Mouse (Mus musculus) mouse embryonic stem cell (cell line): ENCODE measurements around the gene BC024978.

ENCODE experiments used
- in situ Hi-C, 2 experiments: fragments of 300-500 bp; cut with MboI; formaldehyde crosslinking; loops; 1 replicate in 1 of 2; 3 replicates in 1 of 2; pipeline ENCODE4 v1.14.3; 2019 to 2020; ENCODE audit warnings: low sequenced_read_pairs in 2 of 2, low pct_unique_long_range_greater_than_20kb in 1 of 2, mixed read lengths in 1 of 2; ENCODE audit not compliant: unreplicated experiment in 1 of 2

Gene BC024978

GRCm38 (mm10) chr7:27203730-27204449 is 8.3 kb downstream of the BC024978 start:
- in situ Hi-C loops = no loop called here

GRCm38 (mm10) chr7:27212626-27213025 is 17.0 kb downstream of the BC024978 start:
- in situ Hi-C loops = no loop called here

GRCm38 (mm10) chr7:27218586-27218985 is 23.0 kb downstream of the BC024978 start:
- in situ Hi-C loops = no loop called here

- in situ Hi-C loops = no loop called here
Observed at GRCm38 (mm10) chr7:27219937-27220336, 24.4 kb downstream of the BC024978 start.

- in situ Hi-C loops = no loop called here
Observed at GRCm38 (mm10) chr7:27221939-27222338, 26.4 kb downstream of the BC024978 start.

- in situ Hi-C loops = no loop called here
Observed at GRCm38 (mm10) chr7:27222538-27222937, 27.0 kb downstream of the BC024978 start.

- in situ Hi-C loops = no loop called here
Observed at GRCm38 (mm10) chr7:27224877-27225575, 29.4 kb downstream of the BC024978 start.

GRCm38 (mm10) chr7:27227276-27227675 is 31.7 kb downstream of the BC024978 start:
- in situ Hi-C loops = no loop called here

GRCm38 (mm10) chr7:27227676-27228075 is 32.1 kb downstream of the BC024978 start:
- in situ Hi-C loops = no loop called here

GRCm38 (mm10) chr7:27228281-27228821 is 32.8 kb downstream of the BC024978 start, which contains the start of gene Itpkc:
Gene Itpkc (minus strand): TSS chr7:27228661.
- in situ Hi-C loops = no loop called here

GRCm38 (mm10) chr7:27228865-27229264 is 33.3 kb downstream of the BC024978 start:
- in situ Hi-C loops = no loop called here

- in situ Hi-C loops = no loop called here
Observed at GRCm38 (mm10) chr7:27230781-27231180, 35.2 kb downstream of the BC024978 start.

GRCm38 (mm10) chr7:27231693-27232331 is 36.2 kb downstream of the BC024978 start:
- in situ Hi-C loops = no loop called here

- in situ Hi-C loops = no loop called here
Observed at GRCm38 (mm10) chr7:27232781-27233281, 37.2 kb downstream of the BC024978 start, which contains the start of gene Coq8b. Gene Coq8b (plus strand): TSS chr7:27233023.

- in situ Hi-C loops = no loop called here
Observed at GRCm38 (mm10) chr7:27233300-27233699, 37.7 kb downstream of the BC024978 start.

- in situ Hi-C loops = no loop called here
Observed at GRCm38 (mm10) chr7:27235726-27236125, 40.1 kb downstream of the BC024978 start.

GRCm38 (mm10) chr7:27237527-27237926 is 41.9 kb downstream of the BC024978 start:
- in situ Hi-C loops = no loop called here

- in situ Hi-C loops = no loop called here
Observed at GRCm38 (mm10) chr7:27238568-27238967, 43.0 kb downstream of the BC024978 start.

- in situ Hi-C loops = no loop called here
Observed at GRCm38 (mm10) chr7:27243211-27243610, 47.6 kb downstream of the BC024978 start.
